ENCODE assay signal across 16 mouse cellular contexts in the genomic region with DNA sequence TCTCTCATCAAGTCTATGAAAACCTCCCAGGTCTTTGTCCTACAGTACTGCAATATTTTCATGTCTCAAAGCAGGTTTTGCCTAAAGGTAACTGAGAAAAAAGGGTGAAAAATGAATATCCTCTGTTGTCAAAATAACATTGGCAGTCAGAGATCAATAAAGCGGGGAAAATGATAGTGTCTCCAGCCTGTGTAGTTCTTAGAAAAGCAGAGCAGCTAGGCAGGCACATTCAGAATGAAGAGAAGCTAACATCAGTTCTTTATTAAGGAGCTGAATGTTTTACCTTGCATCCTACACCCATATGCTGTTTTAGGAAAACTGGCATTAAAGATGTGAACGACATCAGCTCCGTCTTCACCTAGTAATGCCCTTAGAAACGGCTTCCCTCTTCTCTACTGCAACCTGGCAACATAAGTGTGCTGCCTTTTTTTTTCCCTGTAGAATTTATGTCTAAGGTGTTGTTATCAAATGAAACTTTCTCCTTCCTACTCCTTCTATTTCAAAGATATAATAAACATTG.
"Had no signal": no experiment of that assay in that cellular context is flagged by ENCODE, and none has a peak within 500 bp of the region (broad histone marks: within the 10 kb centered on the region; RNA-seq: fewer than 3 reads in every experiment).

No protein-coding gene starts in this region.

- H3K9ac ChIP-seq: kidney, embryonic 15.5 days; limb, embryonic 15.5 days; liver, embryonic 12.5 days; lung, embryonic 14.5 days; midbrain, embryonic 15.5 days; neural tube, embryonic 12.5 days had no signal

- H3K4me1 ChIP-seq: kidney, embryonic 15.5 days; limb, embryonic 15.5 days had no signal

- H3K36me3 ChIP-seq: kidney, embryonic 15.5 days; limb, embryonic 15.5 days; liver, embryonic 12.5 days; midbrain, embryonic 15.5 days; neural tube, embryonic 12.5 days had no signal

- H3K27me3 ChIP-seq: kidney, embryonic 15.5 days; limb, embryonic 15.5 days; liver, embryonic 12.5 days; megakaryocyte, embryonic 14.5 days; midbrain, embryonic 15.5 days; neural tube, embryonic 12.5 days had no signal

- DNase-seq: kidney, postnatal 14 days; lung, embryonic 14.5 days; lung, postnatal 10 days; retina, postnatal 1 day; right cerebral cortex, postnatal 4 days; spleen, adult 18-20 months; thymus, adult 18-20 months; thymus, postnatal 14 days had no signal

- ATAC-seq: liver, embryonic 12.5 days; midbrain, embryonic 15.5 days had no signal

- H3K9me3 ChIP-seq: kidney, embryonic 15.5 days; limb, embryonic 15.5 days; liver, embryonic 12.5 days; megakaryocyte, embryonic 14.5 days; midbrain, embryonic 15.5 days; neural tube, embryonic 12.5 days had no signal

- H3K27ac ChIP-seq: kidney, embryonic 15.5 days; limb, embryonic 15.5 days; liver, embryonic 12.5 days; macrophage; midbrain, embryonic 15.5 days; neural tube, embryonic 12.5 days had no signal

- H3K4me3 ChIP-seq: kidney, embryonic 15.5 days; limb, embryonic 15.5 days; liver, embryonic 12.5 days; megakaryocyte, embryonic 14.5 days; midbrain, embryonic 15.5 days; neural tube, embryonic 12.5 days had no signal

- H3K4me2 ChIP-seq: kidney, embryonic 15.5 days; limb, embryonic 15.5 days; liver, embryonic 12.5 days; lung, embryonic 14.5 days; midbrain, embryonic 11.5 days; midbrain, embryonic 15.5 days; neural tube, embryonic 12.5 days had no signal
